Mouse (Mus musculus) bone marrow, adult 2 months (tissue): ENCODE results near the gene Taok1. TPM values are rescaled to one million over a fixed set of nuclear protein-coding genes. Genes with fewer than 3 reads are reported as not detected.

ENCODE experiments used
- H3K27ac ChIP-seq: fragments of 200-500 bp; 2 replicates; pipeline ENCODE4 v1.5.1; 2012; ENCODE audit warnings: low read depth, mild to moderate bottlenecking, control low read depth, inconsistent platforms, low read length; ENCODE audit not compliant: control insufficient read depth, poor library complexity, insufficient read depth
- H3K4me1 ChIP-seq: fragments of 200-500 bp; 2 replicates; pipeline ENCODE4 v1.6.1; 2011; ENCODE audit warnings: low read length; ENCODE audit not compliant: control insufficient read depth, insufficient read depth
- H3K4me3 ChIP-seq: fragments of 200-500 bp; replicated peaks from 2 replicates; pipeline ENCODE3; 2011; ENCODE audit warnings: mild to moderate bottlenecking, low read depth, low read length, control low read depth; ENCODE audit not compliant: control insufficient read depth
- CTCF ChIP-seq: fragments of 200-500 bp; IDR thresholded peaks from 2 replicates; pipeline ENCODE4 v1.5.1; 2011; ENCODE audit warnings: low read length, control low read depth; ENCODE audit not compliant: control insufficient read depth, insufficient read depth
- POLR2A ChIP-seq: fragments of 200-500 bp; IDR thresholded peaks from 2 replicates; pipeline ENCODE4 v1.6.1; 2011; ENCODE audit warnings: low read depth, mild to moderate bottlenecking, control low read depth, low read length, borderline replicate concordance; ENCODE audit not compliant: control insufficient read depth
- WGBS: fragments of 180-500 bp; shearing (Covaris S2); methylation state at CpG from one replicate; pipeline ENCODE4 v1.1.7; 2018; 5-methylcytosine and 5-hydroxymethylcytosine counted together
- polyA plus RNA-seq: library from polyadenylated mRNA; stranded (reverse); fragments of >200 nt; gene quantifications from 2 replicates; pipeline ENCODE4 v1.2.4, GENCODE M21; 2011; ENCODE audit warnings: low replicate concordance; ENCODE audit not compliant: missing spikeins, insufficient read depth, insufficient read length

Gene Taok1
- polyA plus RNA-seq, 1 experiment, result 8.8 TPM

GRCm38 (mm10) chr11:77488771-77489581, 118.6 kb downstream of the Taok1 start:
- Histone ChIP-seq H3K4me1 (peaks cover 4% of the 10 kb centered on the region; the same call in 1 of the 2 replicates), H3K4me3 (peak overlapping the region; percentile 41), H3K27ac (no peak overlapping the region)
- 7% methylated on average over 55 of the region's 55 CpGs for WGBS
- no peak for TF ChIP-seq POLR2A
- no peak for TF ChIP-seq CTCF

GRCm38 (mm10) chr11:77486798-77487197, 120.8 kb downstream of the Taok1 start:
- Histone ChIP-seq H3K4me3 (no peak overlapping the region), H3K4me1 (peaks cover 5% of the 10 kb centered on the region), H3K27ac (no peak overlapping the region)
- 56% methylated on average over 5 of the region's 5 CpGs for WGBS
- TF ChIP-seq POLR2A (no peak), CTCF (no peak)

- Histone ChIP-seq H3K27ac (no peak overlapping the region), H3K4me3 (no peak overlapping the region), H3K4me1 (peaks cover 3% of the 10 kb centered on the region)
- TF ChIP-seq POLR2A (no peak), CTCF (no peak)
- 82% methylated on average over 6 of the region's 6 CpGs for WGBS
These were observed 122.4 kb downstream of the Taok1 start for GRCm38 (mm10) chr11:77485229-77485628.

GRCm38 (mm10) chr11:77483510-77484255, 123.9 kb downstream of the Taok1 start:
- H3K27ac ChIP-seq, result 0 out of 2 replicates have a peak overlapping the region, but pooled peaks have one; percentile 33

GRCm38 (mm10) chr11:77483043-77483442, 124.6 kb downstream of the Taok1 start:
- Histone ChIP-seq H3K27ac (no peak overlapping the region), H3K4me3 (no peak overlapping the region), H3K4me1 (peaks cover 3% of the 10 kb centered on the region)
- TF ChIP-seq CTCF (no peak), POLR2A (no peak)
- WGBS, result 44% methylated on average over 3 of the region's 3 CpGs

More at GRCm38 (mm10) chr11:77483510-77484255, 123.9 kb downstream of the Taok1 start:
- Histone ChIP-seq H3K4me3 (no peak overlapping the region), H3K4me1 (peaks cover 3% of the 10 kb centered on the region)
- TF ChIP-seq POLR2A, result no peak
- no peak for TF ChIP-seq CTCF
- 40% methylated on average over 11 of the region's 11 CpGs for WGBS

Other genes with a start within 250 kb of the Taok1 start
- 0.57 and 1.00 TPM in 2 replicates for gene Coro6, start 145.4 kb downstream of the Taok1 start, polyA plus RNA-seq
- gene Ankrd13b, start 118.1 kb downstream of the Taok1 start, polyA plus RNA-seq, result 3.1 and 5.7 TPM in 2 replicates
- gene Git1, start 114.3 kb downstream of the Taok1 start, polyA plus RNA-seq, result 10.2 and 16.1 TPM in 2 replicates
- 0.61 and 5.6 TPM in 2 replicates for gene Abhd15, start 92.7 kb downstream of the Taok1 start, polyA plus RNA-seq
- gene Trp53i13, start 91.8 kb downstream of the Taok1 start, polyA plus RNA-seq, result 4.0 and 5.1 TPM in 2 replicates
- gene Gm10392, start 88.6 kb downstream of the Taok1 start, polyA plus RNA-seq, result 0.56 and 0.87 TPM in 2 replicates
- 9.6 and 22.5 TPM in 2 replicates for gene Nufip2, start 78.3 kb upstream of the Taok1 start, polyA plus RNA-seq
- gene Cryba1, start 117.5 kb upstream of the Taok1 start, polyA plus RNA-seq, result not detected in 2 replicates
- gene Myo18a, start 155.4 kb upstream of the Taok1 start, polyA plus RNA-seq, result 29.5 and 74.6 TPM in 2 replicates
- gene Gm10277, start 179.9 kb upstream of the Taok1 start, polyA plus RNA-seq, result not detected in 2 replicates